Mouse (Mus musculus) limb, embryonic 14.5 days (tissue): ENCODE results near the gene Rpl31. TPM values are rescaled to one million over a fixed set of nuclear protein-coding genes. Genes with fewer than 3 reads are reported as not detected.

Experiments
- ATAC-seq: fragments of 200-750 bp; cut with Nextera tagmentation; 2 replicates; pipeline ENCODE4 v1.8.0; 2017; ENCODE audit warnings: low read depth, moderate number of reproducible peaks, moderate TSS enrichment; ENCODE audit not compliant: low FRiP score
- DNase-seq: peaks from one replicate; pipeline ENCODE4 v3.0.0-alpha.2; 2015; ENCODE audit warnings: low spot score
- H3K27ac ChIP-seq: fragments of 300-500 bp; sonication (generic); replicated peaks from 2 replicates; pipeline ENCODE4 v1.5.1; 2014; ENCODE audit warnings: low read depth, mild to moderate bottlenecking, low read length, moderate library complexity, mixed read lengths
- H3K27me3 ChIP-seq: fragments of 300-500 bp; sonication (generic); 2 replicates; pipeline ENCODE4 v1.6.1; 2014; ENCODE audit warnings: low read length, mixed read lengths; ENCODE audit not compliant: control insufficient read depth, insufficient read depth
- H3K36me3 ChIP-seq: fragments of 300-500 bp; sonication (generic); 2 replicates; pipeline ENCODE4 v1.6.1; 2014; ENCODE audit warnings: mild to moderate bottlenecking, low read length, moderate library complexity, mixed read lengths; ENCODE audit not compliant: control insufficient read depth, insufficient read depth
- H3K4me1 ChIP-seq: fragments of 300-500 bp; sonication (generic); 2 replicates; pipeline ENCODE4 v1.6.1; 2014; ENCODE audit warnings: antibody characterized with exemption, low read length, mixed read lengths; ENCODE audit not compliant: control insufficient read depth, insufficient read depth
- H3K4me2 ChIP-seq: fragments of 300-500 bp; sonication (generic); replicated peaks from 2 replicates; pipeline ENCODE4 v1.6.1; 2014; ENCODE audit warnings: low read depth, mild to moderate bottlenecking, low read length, moderate library complexity; ENCODE audit not compliant: severe bottlenecking
- H3K4me3 ChIP-seq: fragments of 300-500 bp; sonication (generic); replicated peaks from 2 replicates; pipeline ENCODE4 v1.5.1; 2014; ENCODE audit warnings: low read length
- H3K9ac ChIP-seq: fragments of 300-500 bp; sonication (generic); 2 replicates; pipeline ENCODE4 v1.6.1; 2014; ENCODE audit warnings: mild to moderate bottlenecking, low read depth, low read length, moderate library complexity; ENCODE audit not compliant: severe bottlenecking
- H3K9me3 ChIP-seq: fragments of 300-500 bp; sonication (generic); 2 replicates; pipeline ENCODE4 v1.6.1; 2016; ENCODE audit warnings: low read length; ENCODE audit not compliant: control insufficient read depth
- POLR2A ChIP-seq: fragments of 200-500 bp; IDR thresholded peaks from 2 replicates; pipeline ENCODE4 v1.8.0; 2012; ENCODE audit warnings: inconsistent platforms, mild to moderate bottlenecking, moderate library complexity, borderline replicate concordance; ENCODE audit not compliant: insufficient read depth, insufficient read length; ENCODE audit errors: extremely low read depth
- WGBS: fragments of 180-500 bp; shearing (Covaris S2); extraction: QIAGEN DNeasy Blood & Tissue Kit; methylation state at CpG from one replicate; pipeline ENCODE4 v1.1.7; 2014; 5-methylcytosine and 5-hydroxymethylcytosine counted together
- polyA plus RNA-seq, 2 experiments: library from polyadenylated mRNA; depleted of rRNA in 1 of 2; stranded (reverse) in 1 of 2; unstranded in 1 of 2; fragments of >200 nt; fragmentation: Nextera tagmentation in 1 of 2; extraction: Ambion mirVana in 1 of 2; gene quantifications; 2 replicates each; pipeline versions ENCODE4 v1.2.1 to v1.2.3; 2012 to 2014

The Rpl31 gene
- 1,032 and 2,613 TPM in 2 replicates for polyA plus RNA-seq (2012; rRNA removed)
- polyA plus RNA-seq (2014; fragmentation: Nextera tagmentation; extraction: Ambion mirVana): 734 and 802 TPM in 2 replicates

DNA sequence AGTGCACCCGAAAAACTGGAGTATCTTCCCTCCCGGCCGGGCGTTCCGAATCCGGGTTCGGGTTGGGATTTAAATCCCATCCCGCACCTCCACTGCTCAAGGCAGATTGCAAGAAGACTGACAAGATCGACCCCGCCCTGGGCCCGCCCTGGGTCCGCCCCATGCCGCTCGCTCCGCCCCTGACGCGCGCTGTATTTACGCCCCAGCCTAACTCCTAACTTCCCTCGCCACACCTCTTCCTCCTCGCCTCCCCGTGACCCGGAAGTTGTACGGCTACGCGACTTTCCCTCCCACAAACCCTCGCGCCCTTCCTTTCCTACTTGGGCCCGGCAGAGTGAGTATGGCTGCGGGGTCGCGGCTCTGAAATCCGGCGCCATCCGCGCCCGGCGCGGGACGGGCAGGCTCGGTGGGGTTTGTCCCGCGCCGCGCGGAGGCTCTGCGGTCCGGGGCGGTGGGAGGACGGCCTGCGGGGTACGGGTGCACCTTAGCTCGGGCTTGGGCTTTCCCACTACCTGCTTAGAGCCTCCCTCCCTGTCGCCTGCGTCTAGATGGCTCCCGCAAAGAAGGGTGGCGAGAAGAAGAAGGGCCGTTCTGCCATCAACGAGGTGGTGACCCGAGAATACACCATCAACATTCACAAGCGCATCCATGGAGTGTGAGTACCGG is at the start of gene Rpl31:
Rpl31 (plus strand) TSS at position 242 of the 666 bp plus-strand sequence.
- Histone ChIP-seq H3K36me3 (peaks cover 39% of the 10 kb centered on the region), H3K4me3 (peak within 1 kb of the TSS; percentile 78), H3K9ac (peak within 1 kb of the TSS; percentile 97), H3K27ac (peak within 1 kb of the TSS; percentile 86), H3K9me3 (no peaks in the 10 kb centered on the region), H3K4me1 (peaks cover 11% of the 10 kb centered on the region), H3K27me3 (no peaks in the 10 kb centered on the region), H3K4me2 (peak within 1 kb of the TSS; percentile 80)
- ATAC-seq: peak; percentile 99
- peak; percentile 98 for DNase-seq
- peak; percentile 62; the same call in 1 of the 2 replicates for TF ChIP-seq POLR2A
- under 1% methylated on average over 59 of the region's 62 CpGs for WGBS

DNA sequence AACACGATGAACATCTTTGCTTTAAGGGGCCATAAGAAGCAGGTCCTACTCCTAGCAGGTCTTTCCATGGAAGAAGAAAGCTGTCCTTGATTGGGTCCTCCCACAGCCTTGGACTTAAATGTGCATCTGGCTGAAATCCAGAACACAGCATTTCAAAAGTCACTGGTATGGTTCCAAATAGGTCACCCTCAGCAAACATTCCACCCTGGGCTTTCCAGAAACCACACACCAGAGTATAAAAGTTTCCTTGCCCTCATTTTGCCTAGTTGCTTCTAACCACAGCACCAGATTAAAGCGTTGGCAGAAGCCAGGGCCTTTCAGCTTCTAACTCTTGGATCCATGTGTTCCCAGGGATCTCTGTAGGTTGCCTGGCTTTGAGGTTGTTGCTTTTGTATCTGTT is 49.7 kb upstream of the Rpl31 start:
- DNase-seq: peak; percentile 42
- no peak overlapping the region for H3K9ac ChIP-seq
- H3K27me3 ChIP-seq: no peaks in the 10 kb centered on the region
- WGBS: 59% methylated on average over 2 of the region's 2 CpGs
- H3K4me3 ChIP-seq: no peak overlapping the region
- no peaks in the 10 kb centered on the region for H3K36me3 ChIP-seq
- no peaks in the 10 kb centered on the region for H3K9me3 ChIP-seq
- TF ChIP-seq POLR2A: no peak
- no peak overlapping the region for H3K4me2 ChIP-seq
- H3K4me1 ChIP-seq: peaks cover 30% of the 10 kb centered on the region
- ATAC-seq: no peak
- peak overlapping the region; percentile 49; the same call in 1 of the 2 replicates for H3K27ac ChIP-seq

DNA sequence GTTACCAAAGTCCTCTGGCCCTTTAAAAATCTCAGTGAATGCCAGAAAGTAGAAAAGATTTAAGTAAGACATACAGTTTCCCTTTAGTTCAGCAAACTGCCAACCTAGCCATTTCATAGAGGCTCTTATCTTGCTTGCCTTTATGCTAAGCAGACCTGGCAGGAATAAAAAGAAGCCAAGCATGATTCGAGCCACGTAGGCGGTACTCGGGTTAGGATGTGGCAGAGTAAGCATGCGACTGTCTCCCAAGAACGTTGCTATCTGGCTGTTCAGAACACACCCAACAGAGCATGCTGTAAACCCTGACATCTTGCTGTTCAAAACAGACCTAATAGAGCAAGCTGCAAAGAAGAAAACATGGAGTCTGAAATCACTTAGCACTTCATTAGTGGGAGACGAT is 48.8 kb upstream of the Rpl31 start:
- ATAC-seq (no peak), DNase-seq (no peak)
- H3K9ac ChIP-seq: no peak overlapping the region
- H3K27me3 ChIP-seq: no peaks in the 10 kb centered on the region
- peaks cover 22% of the 10 kb centered on the region for H3K4me1 ChIP-seq
- no peak overlapping the region for H3K4me2 ChIP-seq
- TF ChIP-seq POLR2A: no peak
- no peak overlapping the region for H3K4me3 ChIP-seq
- 53% methylated on average over 7 of the region's 7 CpGs for WGBS
- no peaks in the 10 kb centered on the region for H3K36me3 ChIP-seq
- H3K27ac ChIP-seq: no peak overlapping the region
- no peaks in the 10 kb centered on the region for H3K9me3 ChIP-seq

DNA sequence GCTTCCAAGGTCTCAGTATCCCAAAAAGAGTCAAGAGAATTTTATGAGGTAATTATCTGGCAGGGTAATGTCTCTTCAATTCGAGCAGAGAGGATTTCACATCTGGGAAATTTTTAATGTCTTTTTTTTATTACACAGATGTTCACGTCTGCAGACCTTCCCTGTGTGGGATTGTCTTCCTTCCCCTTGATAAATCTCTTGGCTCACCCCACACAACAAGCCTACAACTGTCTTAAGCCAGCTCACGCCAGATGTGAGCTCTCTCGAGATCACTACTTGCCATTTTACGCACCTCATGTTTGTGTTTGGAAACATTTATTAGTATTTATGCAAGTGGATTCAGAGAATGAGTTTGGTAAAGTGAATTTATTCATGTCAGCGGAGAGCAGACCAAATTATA is 45.7 kb upstream of the Rpl31 start:
- Histone ChIP-seq H3K27me3 (no peaks in the 10 kb centered on the region), H3K36me3 (no peaks in the 10 kb centered on the region), H3K27ac (no peak overlapping the region), H3K4me2 (no peak overlapping the region), H3K4me1 (peaks cover 19% of the 10 kb centered on the region), H3K4me3 (no peak overlapping the region), H3K9ac (no peak overlapping the region), H3K9me3 (no peaks in the 10 kb centered on the region)
- ATAC-seq (peak; percentile 71), DNase-seq (peak; percentile 60)
- no peak for TF ChIP-seq POLR2A
- 32% methylated on average over 6 of the region's 6 CpGs for WGBS

DNA sequence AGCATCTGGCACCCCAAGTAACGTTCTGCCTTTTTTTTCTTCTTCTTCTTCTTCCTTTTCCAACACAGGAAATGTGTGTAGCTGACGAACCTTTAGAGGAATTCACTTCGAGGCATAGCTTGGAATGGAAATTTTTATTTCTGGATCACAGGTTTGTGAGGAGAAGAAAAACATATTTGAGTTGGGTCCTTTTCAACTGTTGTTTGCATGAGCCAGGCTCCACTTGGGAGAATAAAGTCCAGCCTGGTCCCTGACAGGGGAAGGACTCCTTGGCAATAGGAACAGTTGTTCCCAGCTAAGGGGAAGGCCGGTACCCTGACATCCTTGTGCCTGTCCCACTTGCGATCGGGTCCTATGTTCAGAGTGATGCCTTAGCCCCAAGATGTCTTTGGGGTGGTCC is 42.4 kb upstream of the Rpl31 start:
- DNase-seq: no peak
- no peak for ATAC-seq
- Histone ChIP-seq H3K4me1 (peaks cover 10% of the 10 kb centered on the region), H3K27me3 (no peaks in the 10 kb centered on the region), H3K27ac (no peak overlapping the region), H3K4me3 (no peak overlapping the region), H3K9ac (no peak overlapping the region), H3K36me3 (no peaks in the 10 kb centered on the region), H3K9me3 (no peaks in the 10 kb centered on the region), H3K4me2 (no peak overlapping the region)
- WGBS: 80% methylated on average over 6 of the region's 6 CpGs
- TF ChIP-seq POLR2A: no peak

DNA sequence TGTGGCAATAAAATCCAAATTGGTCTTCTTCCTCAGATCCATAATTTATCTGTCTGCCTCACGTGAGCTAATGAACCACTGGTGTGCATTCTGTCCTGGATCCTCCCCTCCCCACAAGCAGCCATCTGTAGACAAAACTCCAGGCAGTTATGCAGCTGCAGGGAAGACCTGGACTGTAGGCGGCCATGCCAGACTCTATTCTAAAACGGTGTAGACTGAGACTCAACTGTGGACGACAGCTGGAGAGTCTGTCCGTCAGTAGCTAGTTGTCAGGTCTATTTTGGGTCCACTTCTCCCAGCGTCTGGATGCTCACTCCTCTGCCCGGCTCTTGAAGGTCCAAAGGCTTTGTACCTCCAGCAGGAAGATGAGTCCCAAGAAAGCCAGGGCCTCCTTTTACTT is 40.1 kb upstream of the Rpl31 start:
- H3K4me2 ChIP-seq: no peak overlapping the region
- no peaks in the 10 kb centered on the region for H3K27me3 ChIP-seq
- DNase-seq: no peak
- no peak overlapping the region for H3K9ac ChIP-seq
- TF ChIP-seq POLR2A: no peak
- no peaks in the 10 kb centered on the region for H3K9me3 ChIP-seq
- H3K27ac ChIP-seq: no peak overlapping the region
- H3K36me3 ChIP-seq: no peaks in the 10 kb centered on the region
- ATAC-seq: no peak
- H3K4me3 ChIP-seq: no peak overlapping the region
- H3K4me1 ChIP-seq: peaks cover 11% of the 10 kb centered on the region
- WGBS: 66% methylated on average over 7 of the region's 7 CpGs
